Mouse (Mus musculus): Measurements from ENCODE around the gene Klf2.

- TF ChIP-seq CTCF (IDR thresholded peaks at IDR 0.05; ENCODE audit: low read depth, low read length): no peak
- TF ChIP-seq GATA1 (IDR thresholded peaks at IDR 0.05; ENCODE audit: borderline replicate concordance, low read length): no peak
These were observed 15.2 kb upstream of the Klf2 start for GRCm38 (mm10) chr8:72303633-72304032.

Data from G1E (cell line).